Mouse (Mus musculus) liver, postnatal 0 days (tissue): ENCODE measurements around the gene Mapkapk3.

Experiments used
- CTCF ChIP-seq: sonication (generic); IDR thresholded peaks from 2 replicates; pipeline ENCODE4 v1.5.1; 2016; ENCODE audit warnings: antibody characterized with exemption, low read depth
- EP300 ChIP-seq: IDR thresholded peaks from 2 replicates; pipeline ENCODE4 v1.6.1; 2016; ENCODE audit warnings: antibody characterized with exemption, low read depth, mild to moderate bottlenecking

DNA sequence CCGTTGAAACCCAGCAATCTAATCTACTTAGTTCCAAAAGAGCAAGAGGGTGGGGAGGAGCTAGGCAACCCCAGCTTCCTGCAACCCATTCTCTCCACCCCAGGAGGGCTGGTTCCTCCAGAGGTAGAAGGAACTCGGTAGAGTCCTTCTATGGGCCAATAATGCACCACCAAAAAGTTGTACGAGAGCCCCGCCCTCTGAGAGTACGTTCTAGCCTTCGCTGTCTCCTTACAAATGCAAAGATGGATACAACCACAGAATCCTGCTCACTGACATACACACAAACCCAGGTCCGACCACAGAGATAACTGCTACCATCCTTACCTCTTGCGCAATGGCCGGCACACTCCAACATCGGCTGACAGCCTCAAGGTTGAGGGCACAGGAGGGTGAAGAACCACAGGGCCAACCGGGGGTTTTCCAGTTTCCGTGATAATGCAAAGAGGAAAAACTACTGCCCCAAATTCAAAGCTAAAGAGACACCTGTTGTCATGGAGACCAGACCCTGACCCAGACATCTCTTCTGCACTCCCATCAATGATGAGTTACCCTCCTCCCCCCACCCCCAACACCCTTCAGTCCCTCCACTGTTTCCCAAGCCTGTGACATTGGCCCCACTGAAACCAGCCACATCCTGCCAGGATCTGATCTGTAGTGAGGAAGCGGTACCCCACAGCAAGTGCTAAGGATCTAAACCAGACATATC is 9.2 kb downstream of the Mapkapk3 start:
- TF ChIP-seq EP300: no peak
- TF ChIP-seq CTCF: no peak
